ENCODE assay signal across 26 mouse cellular contexts in genomic region chr9:71379731-71380250, GRCm38 (mm10).
DNase-seq lines count a peak whose midpoint lies in the region; ATAC-seq lines count a peak whose summit lies in the region.
"Had no signal": no experiment of that assay in that cellular context is flagged by ENCODE, and none has a peak within 500 bp of the region (broad histone marks: within the 10 kb centered on the region; RNA-seq: fewer than 3 reads in every experiment).

No protein-coding gene starts in this region.

- H3K4me3 ChIP-seq in forebrain, embryonic 11.5 days (ENCODE audit: low read depth, low read length), result no peak overlapping the region
- H3K4me3 ChIP-seq in forebrain, embryonic 15.5 days, result no peak overlapping the region
- no peak overlapping the region for H3K4me3 ChIP-seq in heart, embryonic 10.5 days
- H3K4me3 ChIP-seq: embryonic facial prominence, embryonic 10.5 days; embryonic facial prominence, embryonic 13.5 days; erythroblast, embryonic 14.5 days; forebrain, embryonic 13.5 days; hindbrain, embryonic 12.5 days; hindbrain, embryonic 15.5 days; intestine, embryonic 15.5 days had no signal

- no peak overlapping the region for H3K9ac ChIP-seq in forebrain, embryonic 11.5 days (ENCODE audit: low read length)
- no peak overlapping the region for H3K9ac ChIP-seq in forebrain, embryonic 15.5 days (replicated peaks)
- H3K9ac ChIP-seq: embryonic facial prominence, embryonic 13.5 days; forebrain, embryonic 13.5 days; forebrain, postnatal 0 days; hindbrain, embryonic 12.5 days; hindbrain, embryonic 15.5 days; intestine, embryonic 15.5 days had no signal

- no peak overlapping the region for H3K27ac ChIP-seq in forebrain, embryonic 11.5 days (ENCODE audit: low read depth, low read length)
- no peak overlapping the region for H3K27ac ChIP-seq in forebrain, embryonic 15.5 days (replicated peaks)
- H3K27ac ChIP-seq in heart, embryonic 10.5 days, result no peak overlapping the region
- H3K27ac ChIP-seq: embryonic facial prominence, embryonic 10.5 days; embryonic facial prominence, embryonic 13.5 days; forebrain, embryonic 13.5 days; hindbrain, embryonic 12.5 days; hindbrain, embryonic 15.5 days; intestine, embryonic 15.5 days had no signal

- 78% methylated on average over 4 of the region's 4 CpGs for WGBS in forebrain, embryonic 11.5 days
- WGBS in forebrain, embryonic 15.5 days, result 76% methylated on average over 4 of the region's 4 CpGs
- 62% methylated on average over 4 of the region's 4 CpGs for WGBS in heart, embryonic 10.5 days

- no peaks in the 10 kb centered on the region for H3K9me3 ChIP-seq in forebrain, embryonic 11.5 days (ENCODE audit: control insufficient read depth, low read length)
- H3K9me3 ChIP-seq in forebrain, embryonic 15.5 days, result no peaks in the 10 kb centered on the region
- H3K9me3 ChIP-seq in heart, embryonic 10.5 days, result no peaks in the 10 kb centered on the region
- H3K9me3 ChIP-seq: embryonic facial prominence, embryonic 10.5 days; embryonic facial prominence, embryonic 13.5 days; forebrain, embryonic 13.5 days; hindbrain, embryonic 12.5 days; hindbrain, embryonic 15.5 days; intestine, embryonic 15.5 days had no signal

- no peaks in the 10 kb centered on the region for H3K36me3 ChIP-seq in forebrain, embryonic 11.5 days (ENCODE audit: control insufficient read depth, insufficient read depth, low read length)
- H3K36me3 ChIP-seq in forebrain, embryonic 15.5 days, result no peaks in the 10 kb centered on the region
- no peaks in the 10 kb centered on the region for H3K36me3 ChIP-seq in heart, embryonic 10.5 days
- H3K36me3 ChIP-seq: embryonic facial prominence, embryonic 10.5 days; embryonic facial prominence, embryonic 13.5 days; hindbrain, embryonic 12.5 days; hindbrain, embryonic 15.5 days; intestine, embryonic 15.5 days had no signal

- no peak for ATAC-seq in forebrain, embryonic 11.5 days (replicated peaks; ENCODE audit: low FRiP score)
- ATAC-seq in forebrain, embryonic 15.5 days (replicated peaks), result no peak
- ATAC-seq: activated CD4-positive, CD25-positive, alpha-beta regulatory T cell, adult 4 months; forebrain, embryonic 13.5 days; forebrain, postnatal 0 days; intestine, embryonic 15.5 days had no signal

- peak; percentile 11 for DNase-seq in forebrain, embryonic 11.5 days (ENCODE audit: low spot score)
- DNase-seq in heart, adult 11 months, result peak; percentile 91
- no peak for DNase-seq in heart, embryonic 10.5 days (ENCODE audit: low spot score)
- peak; percentile 25 for DNase-seq in heart, postnatal 25 days (ENCODE audit: low spot score)
- DNase-seq in heart, postnatal 4 days, result no peak
- peak; percentile 7 for DNase-seq in lung, postnatal 14 days
- DNase-seq in lung, postnatal 4 days, result no peak
- DNase-seq: adrenal gland, adult 8-10 months; adrenal gland, postnatal 25 days; cerebellum, adult 11-12 months; cerebellum, adult 8-10 months; cerebellum, postnatal 10 days; cerebellum, postnatal 36 days; embryo, embryonic 11 days; forebrain, postnatal 0 days; gastrocnemius, postnatal 14 days; kidney, adult 18-20 months had no signal

- no peak overlapping the region for H3K4me2 ChIP-seq in forebrain, embryonic 11.5 days (ENCODE audit: low read depth, low read length, severe bottlenecking)
- no peak overlapping the region for H3K4me2 ChIP-seq in forebrain, embryonic 15.5 days (replicated peaks)
- H3K4me2 ChIP-seq: embryonic facial prominence, embryonic 13.5 days; forebrain, embryonic 13.5 days; hindbrain, embryonic 12.5 days; hindbrain, embryonic 15.5 days; intestine, embryonic 15.5 days had no signal

- intact Hi-C loops in heart, postnatal 25 days (cut with DNase I), result no loop called here

- no peaks in the 10 kb centered on the region for H3K27me3 ChIP-seq in forebrain, embryonic 11.5 days (ENCODE audit: control insufficient read depth, insufficient read depth, low read length)
- no peaks in the 10 kb centered on the region for H3K27me3 ChIP-seq in forebrain, embryonic 15.5 days
- H3K27me3 ChIP-seq in heart, embryonic 10.5 days (ENCODE audit: insufficient read depth, poor library complexity, severe bottlenecking), result no peaks in the 10 kb centered on the region
- H3K27me3 ChIP-seq: embryonic facial prominence, embryonic 13.5 days; forebrain, embryonic 13.5 days; hindbrain, embryonic 12.5 days; hindbrain, embryonic 15.5 days; intestine, embryonic 15.5 days had no signal

- no peaks in the 10 kb centered on the region for H3K4me1 ChIP-seq in forebrain, embryonic 11.5 days (replicated peaks; ENCODE audit: control insufficient read depth, insufficient read depth, low read length)
- H3K4me1 ChIP-seq in forebrain, embryonic 15.5 days, result no peaks in the 10 kb centered on the region
- H3K4me1 ChIP-seq in heart, embryonic 10.5 days, result 0 out of 2 replicates have a peak, but pooled peaks cover 4% of the 10 kb centered on the region
- H3K4me1 ChIP-seq: embryonic facial prominence, embryonic 10.5 days; embryonic facial prominence, embryonic 13.5 days; forebrain, embryonic 13.5 days; hindbrain, embryonic 12.5 days; hindbrain, embryonic 15.5 days; intestine, embryonic 15.5 days had no signal

Comparison
In these comparisons a context has a peak if more than half of its experiments do, and no peak if none do; other contexts are left out.
1. DNase-seq: peak in forebrain, embryonic 11.5 days (single experiment), heart, adult 11 months (single experiment), heart, postnatal 25 days (single experiment) and lung, postnatal 14 days (single experiment); none in heart, embryonic 10.5 days (single experiment), heart, postnatal 4 days (single experiment) and lung, postnatal 4 days (0 of 2).